Mouse (Mus musculus): ENCODE measurements around the gene Trim47. TPM values are rescaled to one million over a fixed set of nuclear protein-coding genes. Genes with fewer than 3 reads are reported as not detected.

Trim47 gene
- polyA plus RNA-seq, 1 experiment from 2014 or later: 6.2 TPM

- H3K4me1 ChIP-seq (ENCODE audit: control insufficient read depth, low read depth, low read length): peaks cover 43% of the 10 kb centered on the region
- no peaks in the 10 kb centered on the region for H3K27me3 ChIP-seq (ENCODE audit: control insufficient read depth, insufficient read depth, low read depth, low read length)
- whole genome bisulfite sequencing (ENCODE audit: insufficient replicate concordance): 42% methylated on average over 8 of the region's 8 CpGs
- H3K9me3 ChIP-seq (replicated peaks; ENCODE audit: control insufficient read depth, low read length): no peaks in the 10 kb centered on the region
- no peak overlapping the region; the same call in 1 of the 2 replicates for H3K4me3 ChIP-seq (ENCODE audit: low read depth, low read length)
- peaks cover 6% of the 10 kb centered on the region for H3K36me3 ChIP-seq (ENCODE audit: control insufficient read depth, insufficient read depth)
- peak; percentile 5; the same call in 1 of the 2 replicates for ATAC-seq (ENCODE audit: low read depth)
- H3K4me2 ChIP-seq (ENCODE audit: low read depth, low read length): peak overlapping the region; percentile 87
- peak overlapping the region; percentile 30; the same call in 1 of the 2 replicates for H3K9ac ChIP-seq (ENCODE audit: low read depth, low read length)
- peak overlapping the region; percentile 77 for H3K27ac ChIP-seq (ENCODE audit: low read length)
These were observed 38.8 kb downstream of the Trim47 start for GRCm38 (mm10) chr11:116088188-116088587.

DNA sequence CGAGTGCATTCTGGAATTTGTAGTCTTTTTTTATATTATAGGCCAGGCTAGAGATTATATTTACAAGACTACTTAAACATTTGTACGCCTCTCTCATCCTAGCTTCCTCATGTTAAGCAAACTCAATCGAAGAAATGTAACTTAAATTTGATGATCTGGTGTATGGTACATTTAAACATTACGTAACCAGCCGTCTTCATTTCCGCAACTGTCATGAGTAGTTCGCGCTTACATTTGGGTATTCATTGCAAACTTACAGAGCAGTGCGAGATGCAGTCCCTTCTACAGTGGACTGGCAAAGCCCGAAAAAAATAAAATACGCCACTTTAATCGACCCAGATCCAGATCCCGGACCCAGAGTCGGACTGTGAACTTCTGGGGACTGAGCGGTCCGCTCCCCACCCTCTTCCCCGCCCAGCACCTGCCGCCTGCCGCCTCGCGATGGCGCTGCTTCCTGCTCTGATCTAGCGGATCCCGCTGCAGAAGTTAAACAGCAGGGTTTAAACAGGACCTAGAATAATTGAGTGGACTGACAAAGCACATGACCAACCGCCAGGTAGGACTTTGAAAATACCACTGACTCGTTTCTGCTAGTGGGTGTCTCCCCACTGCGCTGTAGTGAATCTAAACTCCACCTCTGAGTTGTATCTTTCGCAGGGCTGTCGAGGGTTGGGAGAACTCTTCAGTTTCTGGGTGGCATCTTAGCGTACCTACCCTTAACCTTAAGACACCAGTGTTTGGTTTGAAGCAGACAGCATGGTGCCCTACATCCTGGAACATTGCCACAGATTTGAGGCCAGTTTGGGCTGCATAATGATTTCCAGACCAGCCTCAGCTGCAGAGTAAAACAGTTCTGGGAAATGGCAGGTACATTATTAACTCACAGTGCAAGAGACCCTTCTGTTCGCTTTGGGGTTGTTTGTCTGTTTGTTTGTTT, 39.5 kb downstream of the Trim47 start:
- H3K4me1 ChIP-seq (ENCODE audit: control insufficient read depth, low read depth, low read length): peaks cover 43% of the 10 kb centered on the region
- peak overlapping the region; percentile 65 for H3K4me3 ChIP-seq (ENCODE audit: low read depth, low read length)
- H3K27me3 ChIP-seq (ENCODE audit: control insufficient read depth, insufficient read depth, low read depth, low read length): no peaks in the 10 kb centered on the region
- ATAC-seq (ENCODE audit: low read depth): peak; percentile 70
- WGBS (ENCODE audit: insufficient replicate concordance): 1% methylated on average over 31 of the region's 31 CpGs
- H3K27ac ChIP-seq (ENCODE audit: low read length): peak overlapping the region; percentile 77
- H3K36me3 ChIP-seq (ENCODE audit: control insufficient read depth, insufficient read depth): peaks cover 11% of the 10 kb centered on the region
- H3K4me2 ChIP-seq (ENCODE audit: low read depth, low read length): peak overlapping the region; percentile 87
- peak overlapping the region; percentile 77 for H3K9ac ChIP-seq (ENCODE audit: low read depth, low read length)
- no peaks in the 10 kb centered on the region for H3K9me3 ChIP-seq (replicated peaks; ENCODE audit: control insufficient read depth, low read length)

- Histone ChIP-seq H3K4me3 (ENCODE audit: low read depth, low read length) (peak within 1 kb of the TSS; percentile 65), H3K27me3 (ENCODE audit: control insufficient read depth, insufficient read depth, low read depth, low read length) (no peaks in the 10 kb centered on the region), H3K9me3 (replicated peaks; ENCODE audit: control insufficient read depth, low read length) (no peaks in the 10 kb centered on the region), H3K27ac (ENCODE audit: low read length) (peak within 1 kb of the TSS; percentile 93), H3K9ac (ENCODE audit: low read depth, low read length) (peak within 1 kb of the TSS; percentile 77), H3K4me2 (ENCODE audit: low read depth, low read length) (peak within 1 kb of the TSS; percentile 87), H3K4me1 (ENCODE audit: control insufficient read depth, low read depth, low read length) (peaks cover 43% of the 10 kb centered on the region), H3K36me3 (ENCODE audit: control insufficient read depth, insufficient read depth) (peaks cover 19% of the 10 kb centered on the region)
- ATAC-seq (ENCODE audit: low read depth): peak; percentile 92
- WGBS (ENCODE audit: insufficient replicate concordance): 5% methylated on average over 37 of the region's 43 CpGs
These were observed 40.5 kb downstream of the Trim47 start, which contains the start of gene Wbp2 for GRCm38 (mm10) chr11:116086258-116087193. Gene Wbp2 (minus strand): TSS chr11:116086995.

DNA sequence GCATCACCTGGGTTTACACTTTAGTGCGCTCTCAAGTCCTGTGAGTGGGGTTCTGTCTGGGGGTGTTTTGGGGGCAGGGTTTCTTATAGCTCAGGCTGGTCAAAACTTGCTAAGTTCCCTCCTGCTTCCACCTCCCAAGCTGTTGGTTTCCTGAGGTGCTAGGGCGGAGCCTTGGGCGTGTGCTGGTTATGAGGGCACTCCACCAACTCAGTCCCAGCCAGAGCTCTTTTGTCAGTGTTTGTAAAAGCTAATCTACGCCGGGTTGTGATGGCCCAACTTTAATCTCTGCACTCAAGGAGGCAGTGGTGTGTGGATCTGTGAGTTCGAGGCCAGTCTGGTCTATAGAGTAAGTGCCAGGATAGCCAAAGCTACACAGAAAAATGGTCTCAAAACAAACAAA, 42.8 kb downstream of the Trim47 start:
- Histone ChIP-seq H3K4me3 (ENCODE audit: low read depth, low read length) (peak overlapping the region; percentile 65), H3K4me2 (ENCODE audit: low read depth, low read length) (peak overlapping the region; percentile 72), H3K9me3 (replicated peaks; ENCODE audit: control insufficient read depth, low read length) (no peaks in the 10 kb centered on the region), H3K27ac (ENCODE audit: low read length) (peak overlapping the region; percentile 76), H3K9ac (ENCODE audit: low read depth, low read length) (peak overlapping the region; percentile 40), H3K27me3 (ENCODE audit: control insufficient read depth, insufficient read depth, low read depth, low read length) (no peaks in the 10 kb centered on the region), H3K36me3 (ENCODE audit: control insufficient read depth, insufficient read depth) (peaks cover 42% of the 10 kb centered on the region), H3K4me1 (ENCODE audit: control insufficient read depth, low read depth, low read length) (peaks cover 58% of the 10 kb centered on the region)
- 38% methylated on average over 6 of the region's 6 CpGs for WGBS (ENCODE audit: insufficient replicate concordance)
- ATAC-seq (ENCODE audit: low read depth): no peak

- Histone ChIP-seq H3K9me3 (replicated peaks; ENCODE audit: control insufficient read depth, low read length) (no peaks in the 10 kb centered on the region), H3K27ac (ENCODE audit: low read length) (peak overlapping the region; percentile 76; the same call in 1 of the 2 replicates), H3K4me1 (ENCODE audit: control insufficient read depth, low read depth, low read length) (peaks cover 60% of the 10 kb centered on the region), H3K9ac (ENCODE audit: low read depth, low read length) (no peak overlapping the region), H3K4me3 (ENCODE audit: low read depth, low read length) (no peak overlapping the region), H3K27me3 (ENCODE audit: control insufficient read depth, insufficient read depth, low read depth, low read length) (no peaks in the 10 kb centered on the region), H3K36me3 (ENCODE audit: control insufficient read depth, insufficient read depth) (peaks cover 46% of the 10 kb centered on the region), H3K4me2 (ENCODE audit: low read depth, low read length) (no peak overlapping the region)
- no peak for ATAC-seq (ENCODE audit: low read depth)
- WGBS (ENCODE audit: insufficient replicate concordance): 81% methylated on average over 14 of the region's 14 CpGs
These were observed 43.8 kb downstream of the Trim47 start for GRCm38 (mm10) chr11:116083096-116083672.

GRCm38 (mm10) chr11:116081081-116081480, 45.9 kb downstream of the Trim47 start:
- Histone ChIP-seq H3K36me3 (ENCODE audit: control insufficient read depth, insufficient read depth) (peaks cover 46% of the 10 kb centered on the region), H3K9me3 (replicated peaks; ENCODE audit: control insufficient read depth, low read length) (no peaks in the 10 kb centered on the region), H3K4me1 (ENCODE audit: control insufficient read depth, low read depth, low read length) (peaks cover 72% of the 10 kb centered on the region), H3K4me3 (ENCODE audit: low read depth, low read length) (no peak overlapping the region), H3K27me3 (ENCODE audit: control insufficient read depth, insufficient read depth, low read depth, low read length) (no peaks in the 10 kb centered on the region), H3K27ac (ENCODE audit: low read length) (no peak overlapping the region), H3K9ac (ENCODE audit: low read depth, low read length) (no peak overlapping the region), H3K4me2 (ENCODE audit: low read depth, low read length) (no peak overlapping the region)
- no peak for ATAC-seq (ENCODE audit: low read depth)
- WGBS (ENCODE audit: insufficient replicate concordance): 57% methylated on average over 6 of the region's 6 CpGs

GRCm38 (mm10) chr11:116079511-116079910, 47.5 kb downstream of the Trim47 start:
- H3K27me3 ChIP-seq (ENCODE audit: control insufficient read depth, insufficient read depth, low read depth, low read length): no peaks in the 10 kb centered on the region
- H3K4me3 ChIP-seq (ENCODE audit: low read depth, low read length): no peak overlapping the region
- ATAC-seq (ENCODE audit: low read depth): no peak
- H3K4me2 ChIP-seq (ENCODE audit: low read depth, low read length): no peak overlapping the region
- no peak overlapping the region for H3K9ac ChIP-seq (ENCODE audit: low read depth, low read length)
- H3K36me3 ChIP-seq (ENCODE audit: control insufficient read depth, insufficient read depth): peaks cover 46% of the 10 kb centered on the region
- H3K27ac ChIP-seq (ENCODE audit: low read length): no peak overlapping the region; the same call in 1 of the 2 replicates
- no peaks in the 10 kb centered on the region for H3K9me3 ChIP-seq (replicated peaks; ENCODE audit: control insufficient read depth, low read length)
- peaks cover 66% of the 10 kb centered on the region for H3K4me1 ChIP-seq (ENCODE audit: control insufficient read depth, low read depth, low read length)
- 56% methylated on average over 10 of the region's 10 CpGs for WGBS (ENCODE audit: insufficient replicate concordance)

DNA sequence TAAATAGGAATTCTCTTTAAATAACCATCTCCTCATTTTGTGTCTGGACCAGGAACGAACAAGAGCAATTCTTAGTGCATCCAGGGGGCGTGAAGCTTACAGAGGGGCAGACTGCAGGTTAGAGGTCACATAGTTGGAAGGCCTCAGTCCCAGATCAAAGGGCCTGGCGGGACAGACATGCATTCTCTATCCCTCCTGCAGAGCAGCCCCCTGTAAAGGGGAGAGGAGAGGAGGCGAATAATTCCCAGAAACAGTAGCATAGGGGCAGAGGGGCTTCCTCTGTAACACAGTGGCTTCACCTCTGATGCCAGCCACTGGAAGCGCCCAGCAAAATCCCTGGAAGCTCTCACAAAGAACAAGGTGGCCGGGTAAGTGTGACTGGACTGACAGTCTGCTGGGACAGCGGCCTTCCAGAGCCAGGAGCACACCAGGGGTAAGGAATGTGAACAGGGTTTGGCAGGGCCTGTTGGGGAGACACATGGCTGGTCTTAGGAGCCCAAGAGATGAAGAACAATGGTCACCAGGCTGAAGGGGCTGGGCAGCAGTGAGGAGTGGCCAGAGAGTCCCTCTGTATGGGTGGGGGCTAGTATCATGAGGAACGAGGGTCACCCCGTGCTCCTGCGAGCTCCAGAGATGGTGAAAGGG, 48.2 kb downstream of the Trim47 start:
- peaks cover 59% of the 10 kb centered on the region for H3K4me1 ChIP-seq (ENCODE audit: control insufficient read depth, low read depth, low read length)
- no peak overlapping the region for H3K9ac ChIP-seq (ENCODE audit: low read depth, low read length)
- peaks cover 46% of the 10 kb centered on the region for H3K36me3 ChIP-seq (ENCODE audit: control insufficient read depth, insufficient read depth)
- ATAC-seq (ENCODE audit: low read depth): no peak
- no peaks in the 10 kb centered on the region for H3K9me3 ChIP-seq (replicated peaks; ENCODE audit: control insufficient read depth, low read length)
- no peaks in the 10 kb centered on the region for H3K27me3 ChIP-seq (ENCODE audit: control insufficient read depth, insufficient read depth, low read depth, low read length)
- H3K4me2 ChIP-seq (ENCODE audit: low read depth, low read length): peak overlapping the region; percentile 93; the same call in 1 of the 2 replicates
- WGBS (ENCODE audit: insufficient replicate concordance): 56% methylated on average over 10 of the region's 10 CpGs
- peak overlapping the region; percentile 14 for H3K27ac ChIP-seq (ENCODE audit: low read length)
- no peak overlapping the region for H3K4me3 ChIP-seq (ENCODE audit: low read depth, low read length)
